Mouse (Mus musculus) left cerebral cortex, postnatal 10 days (tissue): ENCODE results near the gene Olfr11. TPM values are rescaled to one million over a fixed set of nuclear protein-coding genes. Genes with fewer than 3 reads are reported as not detected.

Source experiments
- DNase-seq, 2 experiments: peaks; one replicate each; pipeline ENCODE4 v3.0.0; 2021 to 2022; ENCODE audit warnings: low spot score in 2 of 2, mixed read lengths in 1 of 2; ENCODE audit errors: extremely low spot score in 1 of 2
- intact Hi-C: fragments of 180-260 bp; cut with DNase I; formaldehyde crosslinking; loops from one replicate; pipeline ENCODE4 v1.15.1; 2025
- total RNA-seq, 2 experiments: library from RNA; stranded (reverse); gene quantifications; 2 replicates each; pipeline ENCODE4 v1.2.3; 2021

The Olfr11 gene
- not detected for total RNA-seq

- DNase-seq: no peak
- intact Hi-C loops: no loop called here
Observed at GRCm38 (mm10) chr13:21642418-21642817, at the start of gene Olfr11. Gene Olfr11 (minus strand): TSS chr13:21642518.

GRCm38 (mm10) chr13:21677305-21677704 is 35.0 kb upstream of the Olfr11 start, which contains the start of gene Olfr1360:
Gene Olfr1360 (minus strand): TSS chr13:21677405.
- no peak for DNase-seq
- intact Hi-C loops: no loop called here

GRCm38 (mm10) chr13:21663286-21663685 is 21.0 kb upstream of the Olfr11 start, which contains the start of gene Olfr1361:
Gene Olfr1361 (minus strand): TSS chr13:21663386.
- intact Hi-C loops: no loop called here
- no peak for DNase-seq

GRCm38 (mm10) chr13:21613922-21614321 is 28.4 kb downstream of the Olfr11 start, which contains the start of gene Olfr1362:
Gene Olfr1362 (minus strand): TSS chr13:21614022.
- intact Hi-C loops: no loop called here
- no peak for DNase-seq

GRCm38 (mm10) chr13:21591618-21592017 is 50.7 kb downstream of the Olfr11 start:
- intact Hi-C loops: no loop called here
- no peak for DNase-seq

Other genes starting within 250 kb of the Olfr11 start
- gene Zkscan3, start 239.8 kb downstream of the Olfr11 start, total RNA-seq: 10 to 100 TPM; 36.7 to 40.7 TPM
- 1 to 10 TPM; 1.5 to 2.1 TPM for gene Pgbd1, start 201.5 kb downstream of the Olfr11 start, total RNA-seq
- 10 to 100 TPM; 27.6 to 30.0 TPM for gene Zscan26, start 188.8 kb downstream of the Olfr11 start, total RNA-seq
- gene Nkapl, start 174.0 kb downstream of the Olfr11 start, total RNA-seq: 1 to 10 TPM in 1 of 2 experiments, under 1 TPM in 1; 0.77 to 1.0 TPM
- 1 to 10 TPM; 7.4 TPM for gene Zkscan4, start 163.6 kb downstream of the Olfr11 start, total RNA-seq
- not detected for gene Gm10065, start 163.1 kb downstream of the Olfr11 start, total RNA-seq
- gene AK157302, start 147.3 kb downstream of the Olfr11 start, total RNA-seq: 10 to 100 TPM; 16.5 to 17.2 TPM
- 10 to 100 TPM; 56.4 to 59.3 TPM for gene Gm11273, start 141.1 kb downstream of the Olfr11 start, total RNA-seq
- 10 to 100 TPM; 10.6 to 13.6 TPM for gene Zkscan8, start 111.4 kb downstream of the Olfr11 start, total RNA-seq
- gene Olfr1366, start 99.7 kb downstream of the Olfr11 start, total RNA-seq: not detected
- gene Olfr1535, start 82.6 kb downstream of the Olfr11 start, total RNA-seq: not detected
- gene Olfr1364, start 60.8 kb downstream of the Olfr11 start, total RNA-seq: not detected
- gene Olfr1362, start 28.5 kb downstream of the Olfr11 start, total RNA-seq: not detected
- not detected for gene Olfr1361, start 20.9 kb upstream of the Olfr11 start, total RNA-seq
- not detected for gene Olfr1360, start 34.9 kb upstream of the Olfr11 start, total RNA-seq
- not detected for gene Olfr1359, start 55.6 kb upstream of the Olfr11 start, total RNA-seq
- gene Hist1h2bl, start 73.6 kb upstream of the Olfr11 start, total RNA-seq: 10 to 100 TPM; 41.4 to 52.8 TPM
- gene Hist1h2ai, start 73.9 kb upstream of the Olfr11 start, total RNA-seq: 10 to 100 TPM; 68.4 to 76.2 TPM
- gene Hist1h3h, start 75.1 kb upstream of the Olfr11 start, total RNA-seq: 10 to 100 TPM; 69.3 to 80.8 TPM
- gene Hist1h2bm, start 79.5 kb upstream of the Olfr11 start, total RNA-seq: 10 to 100 TPM; 10.1 to 13.9 TPM
- gene Hist1h4j, start 92.5 kb upstream of the Olfr11 start, total RNA-seq: 10 to 100 TPM; 13.5 to 16.2 TPM
- 100 to 1,000 TPM; 306 to 311 TPM for gene Hist1h4k, start 108.0 kb upstream of the Olfr11 start, total RNA-seq
- gene Hist1h2ak, start 111.3 kb upstream of the Olfr11 start, total RNA-seq: 10 to 100 TPM; 23.0 to 24.1 TPM
- 10 to 100 TPM; 23.0 to 25.1 TPM for gene Hist1h2bn, start 111.6 kb upstream of the Olfr11 start, total RNA-seq
- 10 to 100 TPM; 19.5 to 20.4 TPM for gene Hist1h1b, start 138.1 kb upstream of the Olfr11 start, total RNA-seq
- 10 to 100 TPM; 53.5 to 57.3 TPM for gene Hist1h3i, start 140.9 kb upstream of the Olfr11 start, total RNA-seq
- gene Hist1h2an, start 144.7 kb upstream of the Olfr11 start, total RNA-seq: 1 to 10 TPM; 5.2 to 6.1 TPM
- 10 to 100 TPM; 16.5 to 17.0 TPM for gene Hist1h2bp, start 144.9 kb upstream of the Olfr11 start, total RNA-seq
- 10 to 100 TPM; 48.3 to 50.2 TPM for gene Hist1h2bq, start 167.7 kb upstream of the Olfr11 start, total RNA-seq
- not detected for gene Hist1h2ao, start 167.9 kb upstream of the Olfr11 start, total RNA-seq
- gene Hist1h4m, start 169.2 kb upstream of the Olfr11 start, total RNA-seq: 100 to 1,000 TPM; 180 to 194 TPM
- gene Hist1h4n, start 189.7 kb upstream of the Olfr11 start, total RNA-seq: 10 to 100 TPM; 21.2 to 27.5 TPM
- 10 to 100 TPM; 66.4 to 75.9 TPM for gene Hist1h2ap, start 191.0 kb upstream of the Olfr11 start, total RNA-seq
- gene Hist1h2br, start 191.2 kb upstream of the Olfr11 start, total RNA-seq: 10 to 100 TPM; 47.5 to 49.6 TPM